Mouse (Mus musculus) forebrain, embryonic 14.5 days (tissue): ENCODE results near the gene Pik3c2b. TPM values are rescaled to one million over a fixed set of nuclear protein-coding genes. Genes with fewer than 3 reads are reported as not detected.

Source experiments
- ATAC-seq: fragments of 200-750 bp; cut with Nextera tagmentation; 2 replicates; pipeline ENCODE4 v1.8.0; 2017; ENCODE audit warnings: mild to moderate bottlenecking, moderate library complexity
- DNase-seq: peaks from one replicate; pipeline ENCODE4 v3.0.0-alpha.2; 2015; ENCODE audit warnings: low spot score
- H3K27ac ChIP-seq: fragments of 300-500 bp; sonication (generic); 2 replicates; pipeline ENCODE4 v1.5.1; 2014; ENCODE audit warnings: low read depth, mild to moderate bottlenecking, control low read depth, low read length, moderate library complexity
- H3K27me3 ChIP-seq: fragments of 300-500 bp; sonication (generic); replicated peaks from 2 replicates; pipeline ENCODE4 v1.6.1; 2014; ENCODE audit warnings: low read length, control low read depth, mixed read lengths; ENCODE audit not compliant: control insufficient read depth, insufficient read depth
- H3K36me3 ChIP-seq: fragments of 300-500 bp; sonication (generic); 2 replicates; pipeline ENCODE4 v1.6.1; 2014; ENCODE audit warnings: low read length, control low read depth; ENCODE audit not compliant: control insufficient read depth, insufficient read depth
- H3K4me1 ChIP-seq: fragments of 300-500 bp; sonication (generic); 2 replicates; pipeline ENCODE4 v1.6.1; 2014; ENCODE audit warnings: antibody characterized with exemption, low read length, control low read depth; ENCODE audit not compliant: control insufficient read depth, insufficient read depth
- H3K4me2 ChIP-seq: fragments of 300-500 bp; sonication (generic); 2 replicates; pipeline ENCODE4 v1.6.1; 2014; ENCODE audit warnings: mild to moderate bottlenecking, control low read depth, low read length
- H3K4me3 ChIP-seq: fragments of 300-500 bp; sonication (generic); 2 replicates; pipeline ENCODE4 v1.5.1; 2014; ENCODE audit warnings: low read depth, low read length, control low read depth
- H3K9ac ChIP-seq: fragments of 300-500 bp; sonication (generic); 2 replicates; pipeline ENCODE4 v1.6.1; 2014; ENCODE audit warnings: mild to moderate bottlenecking, low read length, control low read depth, moderate library complexity
- H3K9me3 ChIP-seq: fragments of 300-500 bp; sonication (generic); replicated peaks from 2 replicates; pipeline ENCODE4 v1.6.1; 2016; ENCODE audit warnings: low read length, control low read depth, mixed read lengths; ENCODE audit not compliant: control insufficient read depth
- WGBS: fragments of 180-500 bp; shearing (Covaris S2); extraction: QIAGEN DNeasy Blood & Tissue Kit; methylation state at CpG from one replicate; pipeline ENCODE4 v1.1.7; 2014; 5-methylcytosine and 5-hydroxymethylcytosine counted together
- polyA plus RNA-seq: library from polyadenylated mRNA; unstranded; fragments of >200 nt; fragmentation: Nextera tagmentation; extraction: Ambion mirVana; gene quantifications from 2 replicates; pipeline ENCODE4 v1.2.1, GENCODE M21; 2014

Pik3c2b gene
- polyA plus RNA-seq, 1 experiment from 2014 or later, result 9.6 TPM

DNA sequence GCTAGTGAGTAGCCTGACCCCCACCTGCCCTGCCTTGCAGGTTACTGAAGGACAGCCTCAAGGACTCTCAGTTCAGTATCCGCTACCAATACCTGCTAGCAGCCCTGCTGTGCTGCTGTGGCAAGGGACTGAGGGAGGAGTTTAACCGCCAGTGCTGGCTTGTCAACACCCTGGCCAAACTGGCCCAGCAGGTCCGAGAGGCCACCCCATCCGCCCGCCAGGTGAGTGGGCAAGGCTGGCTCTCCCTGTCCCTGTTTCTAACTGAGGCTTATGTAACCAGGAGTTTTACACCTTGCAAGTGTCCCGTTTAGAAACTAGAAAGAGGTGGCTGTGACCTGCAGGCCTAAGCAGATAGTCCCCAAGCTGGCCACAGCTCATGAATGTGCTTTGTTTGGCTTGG, 45.2 kb downstream of the Pik3c2b start:
- H3K4me3 ChIP-seq, result no peak overlapping the region
- WGBS, result 82% methylated on average over 6 of the region's 6 CpGs
- H3K27ac ChIP-seq, result no peak overlapping the region
- no peaks in the 10 kb centered on the region for H3K27me3 ChIP-seq
- no peak overlapping the region for H3K9ac ChIP-seq
- no peak for ATAC-seq
- peaks cover 89% of the 10 kb centered on the region for H3K36me3 ChIP-seq
- no peaks in the 10 kb centered on the region for H3K9me3 ChIP-seq
- no peak for DNase-seq
- no peaks in the 10 kb centered on the region for H3K4me1 ChIP-seq
- no peak overlapping the region for H3K4me2 ChIP-seq

DNA sequence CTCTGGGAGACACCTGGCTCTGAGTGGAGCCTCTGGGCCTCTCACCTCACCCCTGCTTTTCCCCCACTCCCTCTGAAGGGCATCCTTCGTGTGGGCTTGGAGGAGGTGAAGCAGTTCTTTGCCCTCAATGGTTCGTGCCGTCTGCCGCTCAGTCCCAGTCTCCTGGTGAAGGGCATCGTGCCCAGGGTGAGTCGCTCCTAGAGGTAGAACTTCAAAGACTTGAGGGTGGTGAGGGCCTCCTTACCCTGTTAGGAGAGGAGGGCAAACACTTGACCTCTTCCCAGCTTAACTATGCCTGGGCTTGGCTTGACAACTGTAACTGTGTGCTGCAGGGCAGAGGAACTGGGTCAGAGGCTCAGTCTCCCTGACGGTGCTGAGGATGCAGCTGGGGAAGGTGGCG, 46.0 kb downstream of the Pik3c2b start:
- ATAC-seq (no peak), DNase-seq (no peak)
- no peak overlapping the region for H3K4me2 ChIP-seq
- H3K9me3 ChIP-seq, result no peaks in the 10 kb centered on the region
- no peaks in the 10 kb centered on the region for H3K27me3 ChIP-seq
- no peak overlapping the region for H3K27ac ChIP-seq
- H3K36me3 ChIP-seq, result peaks cover 91% of the 10 kb centered on the region
- WGBS, result 90% methylated on average over 8 of the region's 8 CpGs
- no peak overlapping the region for H3K4me3 ChIP-seq
- H3K4me1 ChIP-seq, result no peaks in the 10 kb centered on the region
- H3K9ac ChIP-seq, result no peak overlapping the region

DNA sequence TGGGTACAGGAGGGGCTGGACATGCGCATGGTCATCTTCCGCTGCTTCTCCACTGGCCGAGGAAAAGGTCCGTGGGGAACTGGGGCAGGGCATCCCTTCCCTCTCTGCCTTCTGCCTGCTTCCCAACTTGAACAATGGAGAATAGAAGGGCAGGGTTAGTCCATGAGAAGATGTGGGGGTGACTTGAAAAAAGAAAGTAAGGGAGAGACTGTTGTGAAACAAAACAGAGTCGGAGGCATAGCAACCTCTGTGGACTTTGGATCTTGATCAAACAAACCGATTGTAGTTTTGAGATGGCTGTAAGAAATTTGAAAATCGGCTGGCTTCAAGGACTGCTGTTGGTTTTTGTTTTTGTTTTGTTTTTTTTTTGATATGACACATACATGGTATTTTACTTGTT, 48.3 kb downstream of the Pik3c2b start:
- ATAC-seq, result no peak
- 94% methylated on average over 7 of the region's 7 CpGs for WGBS
- Histone ChIP-seq H3K4me3 (no peak overlapping the region), H3K4me1 (no peaks in the 10 kb centered on the region), H3K27ac (no peak overlapping the region), H3K27me3 (no peaks in the 10 kb centered on the region), H3K4me2 (no peak overlapping the region), H3K36me3 (peaks cover 96% of the 10 kb centered on the region), H3K9me3 (no peaks in the 10 kb centered on the region), H3K9ac (no peak overlapping the region)
- no peak for DNase-seq

DNA sequence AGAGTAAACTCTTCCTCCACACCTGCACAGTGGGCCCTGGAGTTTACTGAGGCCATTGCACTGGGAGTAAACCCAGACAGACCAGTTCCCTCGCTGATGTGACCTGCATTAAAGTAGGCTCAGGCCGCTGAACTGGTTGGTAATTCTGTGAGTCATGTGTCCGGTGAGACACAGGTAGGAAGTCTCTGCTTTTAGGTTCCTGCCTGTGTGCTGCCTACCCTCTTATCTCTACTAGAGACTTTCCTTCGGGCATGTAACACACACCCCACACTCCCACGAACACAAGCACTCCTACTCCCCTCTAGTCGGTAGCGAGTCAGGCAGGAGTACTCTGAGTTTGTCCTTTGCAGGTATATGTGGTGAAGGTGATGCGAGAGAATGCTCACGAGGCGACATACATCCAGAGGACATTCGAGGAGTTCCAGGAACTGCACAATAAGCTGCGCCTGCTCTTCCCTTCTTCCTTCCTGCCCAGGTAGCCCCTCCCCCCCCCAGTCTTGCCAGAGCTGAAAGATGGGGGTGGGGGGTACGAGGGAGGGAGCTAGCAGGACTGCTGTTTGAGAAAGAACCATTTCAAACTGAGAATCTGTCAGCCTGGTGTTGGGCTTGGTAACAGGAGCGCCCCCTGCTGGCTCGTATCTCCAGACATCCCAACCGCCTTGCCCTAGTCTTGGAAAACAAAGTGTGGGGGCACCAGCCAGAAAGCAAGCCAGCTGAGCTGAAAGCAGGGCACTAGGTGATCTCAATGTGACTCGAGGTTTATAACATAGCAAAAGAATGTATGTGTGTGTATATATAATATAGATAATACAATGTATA, 55.7 kb downstream of the Pik3c2b start:
- no peak overlapping the region for H3K27ac ChIP-seq
- H3K9me3 ChIP-seq, result no peaks in the 10 kb centered on the region
- no peak overlapping the region for H3K4me2 ChIP-seq
- no peaks in the 10 kb centered on the region for H3K4me1 ChIP-seq
- no peak overlapping the region for H3K9ac ChIP-seq
- peak; percentile 82 for DNase-seq
- peaks cover 97% of the 10 kb centered on the region for H3K36me3 ChIP-seq
- no peak overlapping the region for H3K4me3 ChIP-seq
- no peaks in the 10 kb centered on the region for H3K27me3 ChIP-seq
- WGBS, result 41% methylated on average over 17 of the region's 17 CpGs
- ATAC-seq, result peak; percentile 77

DNA sequence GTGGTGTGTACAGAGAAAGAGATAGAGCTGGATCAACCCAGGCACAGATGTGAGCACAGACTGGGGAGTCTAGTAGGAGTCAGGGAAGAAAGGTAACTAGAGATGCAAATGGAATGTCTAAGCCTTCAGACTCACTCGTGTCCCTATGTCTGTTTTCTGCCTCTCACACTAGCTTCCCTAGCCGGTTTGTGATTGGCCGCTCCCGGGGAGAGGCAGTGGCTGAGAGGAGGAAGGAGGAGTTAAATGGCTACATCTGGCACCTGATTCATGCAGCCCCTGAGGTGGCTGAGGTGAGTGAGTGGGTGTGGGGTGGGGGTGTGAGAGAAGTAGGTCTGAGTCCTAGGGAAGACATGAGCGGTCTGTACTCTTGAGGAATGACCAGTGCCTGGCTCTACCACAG, 56.6 kb downstream of the Pik3c2b start:
- WGBS, result 83% methylated on average over 5 of the region's 5 CpGs
- Histone ChIP-seq H3K4me3 (no peak overlapping the region), H3K4me2 (no peak overlapping the region), H3K36me3 (peaks cover 96% of the 10 kb centered on the region), H3K9ac (no peak overlapping the region), H3K27ac (no peak overlapping the region), H3K9me3 (no peaks in the 10 kb centered on the region), H3K4me1 (no peaks in the 10 kb centered on the region), H3K27me3 (no peaks in the 10 kb centered on the region)
- no peak for ATAC-seq
- DNase-seq, result no peak

DNA sequence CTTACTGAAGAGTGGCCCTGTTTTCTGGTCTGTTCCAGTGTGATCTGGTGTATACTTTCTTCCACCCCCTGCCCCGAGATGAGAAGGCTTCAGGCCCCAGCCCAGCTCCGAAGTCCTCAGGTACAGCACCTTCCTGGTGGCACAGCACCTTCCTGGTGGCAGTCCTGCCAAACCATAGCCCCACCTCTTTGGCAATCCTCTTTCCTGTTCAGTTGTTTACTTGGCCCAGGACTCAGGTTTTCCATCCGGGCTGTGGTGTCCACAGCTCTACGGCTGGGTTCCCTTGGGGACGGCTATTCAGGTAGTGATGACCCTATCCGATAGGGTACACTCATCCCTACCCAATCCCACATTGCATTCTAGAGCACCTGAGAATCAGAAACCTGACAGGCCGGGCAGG, 57.8 kb downstream of the Pik3c2b start:
- WGBS, result 97% methylated on average over 7 of the region's 7 CpGs
- ATAC-seq (no peak), DNase-seq (no peak)
- H3K27ac ChIP-seq, result no peak overlapping the region
- H3K4me2 ChIP-seq, result no peak overlapping the region
- H3K4me3 ChIP-seq, result no peak overlapping the region
- H3K9ac ChIP-seq, result no peak overlapping the region
- no peaks in the 10 kb centered on the region for H3K27me3 ChIP-seq
- H3K36me3 ChIP-seq, result peaks cover 88% of the 10 kb centered on the region
- H3K4me1 ChIP-seq, result no peaks in the 10 kb centered on the region
- H3K9me3 ChIP-seq, result no peaks in the 10 kb centered on the region

DNA sequence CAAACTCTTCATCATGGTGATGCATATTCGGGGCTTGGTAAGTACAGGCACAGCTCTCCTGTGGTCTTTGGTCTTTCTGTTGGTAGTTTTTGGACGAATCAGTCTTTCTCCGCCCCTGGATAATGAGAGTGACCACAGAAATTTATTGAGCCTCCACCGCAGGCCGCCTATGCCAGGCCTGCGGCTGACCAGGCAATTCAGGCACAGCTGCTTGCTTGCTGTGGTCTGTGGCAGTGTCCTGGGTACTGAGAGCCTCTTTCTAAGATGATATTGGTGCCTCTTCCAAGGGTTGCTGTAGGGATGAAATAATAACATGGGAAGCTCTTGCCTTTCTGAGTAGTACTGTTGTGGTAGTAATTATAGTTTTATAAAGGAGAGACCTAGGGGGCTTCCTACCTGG, 58.4 kb downstream of the Pik3c2b start:
- H3K4me1 ChIP-seq, result no peaks in the 10 kb centered on the region
- no peaks in the 10 kb centered on the region for H3K27me3 ChIP-seq
- ATAC-seq (no peak), DNase-seq (no peak)
- H3K27ac ChIP-seq, result no peak overlapping the region
- H3K4me3 ChIP-seq, result no peak overlapping the region
- H3K9ac ChIP-seq, result no peak overlapping the region
- 97% methylated on average over 6 of the region's 6 CpGs for WGBS
- H3K4me2 ChIP-seq, result no peak overlapping the region
- H3K36me3 ChIP-seq, result peaks cover 83% of the 10 kb centered on the region
- H3K9me3 ChIP-seq, result no peaks in the 10 kb centered on the region

DNA sequence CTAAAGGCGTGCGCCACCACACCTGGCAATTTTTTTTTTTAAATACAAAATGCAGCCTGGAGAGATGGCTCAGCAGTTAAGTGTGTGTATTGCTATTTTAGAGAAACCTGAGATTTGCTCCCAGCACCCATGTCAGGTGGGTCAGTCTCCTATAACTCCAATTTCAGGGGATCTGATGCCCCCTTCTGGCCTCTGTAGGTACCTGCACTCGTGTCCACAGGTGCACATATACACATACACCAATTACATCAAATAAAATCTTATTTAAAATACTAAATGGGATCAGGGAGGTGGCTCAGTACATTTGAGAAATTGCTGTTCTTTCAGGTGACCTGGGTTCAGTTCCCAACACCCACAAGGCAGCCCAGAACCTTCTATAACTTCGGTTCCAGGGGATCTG, 70.6 kb downstream of the Pik3c2b start:
- DNase-seq, result no peak
- Histone ChIP-seq H3K27me3 (no peaks in the 10 kb centered on the region), H3K4me1 (no peaks in the 10 kb centered on the region), H3K4me2 (no peak overlapping the region), H3K27ac (no peak overlapping the region), H3K4me3 (no peak overlapping the region), H3K36me3 (no peaks in the 10 kb centered on the region), H3K9me3 (no peaks in the 10 kb centered on the region), H3K9ac (no peak overlapping the region)
- WGBS, result 92% methylated on average over 4 of the region's 4 CpGs
- no peak for ATAC-seq

DNA sequence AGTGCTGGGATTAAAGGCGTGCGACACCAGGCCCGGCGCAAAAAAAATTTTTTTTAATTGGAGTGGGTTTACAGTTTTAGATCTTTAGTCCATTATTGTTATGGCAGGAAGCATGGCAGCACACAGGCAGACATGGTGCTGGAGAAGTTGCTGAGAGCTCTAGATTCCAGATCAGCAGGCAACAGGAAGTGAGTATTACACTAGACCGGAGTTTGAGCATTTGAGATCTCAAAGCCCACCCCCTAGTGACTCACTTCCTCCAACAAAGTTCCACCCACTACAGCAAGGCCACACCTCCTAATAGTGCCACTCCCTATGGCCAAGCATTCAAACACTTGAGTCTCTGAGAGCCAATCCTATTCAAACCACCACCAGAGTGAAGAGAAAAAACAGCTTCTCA, 72.7 kb downstream of the Pik3c2b start:
- H3K9me3 ChIP-seq, result no peaks in the 10 kb centered on the region
- no peak overlapping the region for H3K27ac ChIP-seq
- no peak for ATAC-seq
- no peak overlapping the region for H3K4me2 ChIP-seq
- no peak overlapping the region for H3K4me3 ChIP-seq
- H3K9ac ChIP-seq, result no peak overlapping the region
- WGBS, result 93% methylated on average over 5 of the region's 5 CpGs
- no peaks in the 10 kb centered on the region for H3K4me1 ChIP-seq
- no peaks in the 10 kb centered on the region for H3K27me3 ChIP-seq
- DNase-seq, result no peak
- no peaks in the 10 kb centered on the region for H3K36me3 ChIP-seq
